Mouse (Mus musculus) limb, embryonic 12.5 days (tissue): Measurements from ENCODE around the gene Tmem100. TPM values are rescaled to one million over a fixed set of nuclear protein-coding genes. Genes with fewer than 3 reads are reported as not detected.

Experiments
- ATAC-seq: fragments of 200-750 bp; cut with Nextera tagmentation; 2 replicates; pipeline ENCODE4 v1.8.0; 2017; ENCODE audit warnings: low read depth, moderate TSS enrichment; ENCODE audit not compliant: insufficient number of reproducible peaks, insufficient read depth, low FRiP score, low TSS enrichment
- H3K27ac ChIP-seq: fragments of 300-500 bp; sonication (generic); 2 replicates; pipeline ENCODE4 v1.5.1; 2016; ENCODE audit warnings: mild to moderate bottlenecking, moderate library complexity
- H3K27me3 ChIP-seq: fragments of 300-500 bp; sonication (generic); 2 replicates; pipeline ENCODE4 v1.6.1; 2016; ENCODE audit warnings: mild to moderate bottlenecking, moderate library complexity
- H3K36me3 ChIP-seq: fragments of 300-500 bp; sonication (generic); 2 replicates; pipeline ENCODE4 v1.6.1; 2016; ENCODE audit warnings: mild to moderate bottlenecking, moderate library complexity
- H3K4me1 ChIP-seq: fragments of 300-500 bp; sonication (generic); replicated peaks from 2 replicates; pipeline ENCODE4 v1.6.1; 2016
- H3K4me2 ChIP-seq: fragments of 300-500 bp; sonication (generic); 2 replicates; pipeline ENCODE4 v1.6.1; 2016; ENCODE audit warnings: mild to moderate bottlenecking, moderate library complexity
- H3K4me3 ChIP-seq: fragments of 300-500 bp; sonication (generic); replicated peaks from 2 replicates; pipeline ENCODE4 v1.5.1; 2016; ENCODE audit warnings: mild to moderate bottlenecking
- H3K9ac ChIP-seq: fragments of 300-500 bp; sonication (generic); replicated peaks from 2 replicates; pipeline ENCODE4 v1.6.1; 2016; ENCODE audit warnings: mild to moderate bottlenecking, moderate library complexity
- H3K9me3 ChIP-seq: fragments of 300-500 bp; sonication (generic); 2 replicates; pipeline ENCODE4 v1.6.1; 2016; ENCODE audit warnings: mild to moderate bottlenecking, moderate library complexity
- WGBS: fragments of 180-500 bp; shearing (Covaris S2); methylation state at CpG from one replicate; pipeline ENCODE4 v1.1.7; 2016; 5-methylcytosine and 5-hydroxymethylcytosine counted together
- polyA plus RNA-seq: library from polyadenylated mRNA; unstranded; fragments of >200 nt; fragmentation: Nextera tagmentation; extraction: Ambion mirVana; gene quantifications from 2 replicates; pipeline ENCODE4 v1.2.1, GENCODE M21; 2016

Tmem100 gene
- polyA plus RNA-seq, 1 experiment from 2014 or later: 8.4 TPM

DNA sequence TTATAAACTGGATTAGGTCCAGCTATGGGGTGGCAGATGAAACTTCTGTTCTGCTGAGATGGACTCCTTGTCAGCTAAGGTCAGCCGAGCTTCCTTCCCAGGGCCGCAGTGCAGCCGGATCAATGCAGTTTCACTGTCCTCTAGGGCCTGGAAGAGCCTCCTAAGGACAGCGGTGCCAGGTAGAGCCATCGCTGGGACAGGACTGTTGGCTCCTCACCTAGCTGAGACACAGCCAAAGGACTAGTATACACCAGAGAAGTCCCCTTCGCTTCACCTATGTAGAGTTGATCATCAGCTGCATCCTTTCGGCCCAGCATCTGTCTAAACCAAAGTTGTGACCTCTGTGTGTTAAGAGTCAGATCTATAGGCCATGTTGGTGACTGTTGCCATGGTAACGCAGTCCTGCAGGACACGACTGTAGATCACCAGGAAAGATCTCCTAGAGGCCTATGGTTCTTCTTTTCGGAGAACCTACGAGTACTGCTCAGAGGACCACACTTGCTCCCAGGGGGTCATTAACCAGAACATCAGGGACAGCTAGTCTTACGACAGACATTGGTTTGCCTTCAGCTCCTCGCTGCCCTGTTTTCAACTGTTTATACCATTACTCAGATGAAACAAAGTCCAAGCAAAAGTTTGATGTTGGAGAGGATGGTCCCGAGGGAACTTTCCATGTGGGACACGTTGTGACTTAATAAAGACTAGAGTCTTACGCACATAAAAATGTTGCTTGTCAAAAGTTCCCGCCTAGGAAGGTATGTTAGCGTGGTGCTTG, 31.0 kb upstream of the Tmem100 start:
- Histone ChIP-seq H3K27me3 (no peaks in the 10 kb centered on the region), H3K9me3 (no peaks in the 10 kb centered on the region), H3K9ac (no peak overlapping the region), H3K4me1 (peaks cover 11% of the 10 kb centered on the region), H3K27ac (no peak overlapping the region), H3K4me3 (no peak overlapping the region), H3K4me2 (no peak overlapping the region), H3K36me3 (no peaks in the 10 kb centered on the region)
- ATAC-seq: no peak
- WGBS: 89% methylated on average over 18 of the region's 18 CpGs

DNA sequence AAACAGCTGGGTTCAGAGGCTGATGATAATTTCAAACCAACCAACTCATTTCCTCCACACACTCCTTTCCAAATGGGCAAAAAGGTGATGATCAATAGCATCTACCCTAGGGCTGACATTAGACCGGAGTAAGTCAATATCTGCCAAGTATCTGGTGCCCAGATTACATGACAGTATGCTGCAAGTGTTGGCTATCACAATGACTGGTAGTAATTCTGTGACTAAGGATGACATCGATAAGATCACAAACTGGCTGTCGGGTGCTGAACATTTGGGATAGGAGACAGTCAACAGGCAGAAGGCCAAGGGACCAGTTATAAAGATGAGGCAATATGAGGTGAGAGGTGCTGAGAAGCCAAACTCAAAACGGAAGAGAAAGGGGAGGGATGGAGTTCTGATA, 29.5 kb upstream of the Tmem100 start:
- ATAC-seq: no peak
- H3K27me3 ChIP-seq: no peaks in the 10 kb centered on the region
- no peaks in the 10 kb centered on the region for H3K9me3 ChIP-seq
- H3K4me3 ChIP-seq: no peak overlapping the region
- H3K27ac ChIP-seq: no peak overlapping the region
- H3K9ac ChIP-seq: no peak overlapping the region
- no peak overlapping the region for H3K4me2 ChIP-seq
- no peaks in the 10 kb centered on the region for H3K36me3 ChIP-seq
- peaks cover 11% of the 10 kb centered on the region for H3K4me1 ChIP-seq
- WGBS: 90% methylated on average over 4 of the region's 4 CpGs

DNA sequence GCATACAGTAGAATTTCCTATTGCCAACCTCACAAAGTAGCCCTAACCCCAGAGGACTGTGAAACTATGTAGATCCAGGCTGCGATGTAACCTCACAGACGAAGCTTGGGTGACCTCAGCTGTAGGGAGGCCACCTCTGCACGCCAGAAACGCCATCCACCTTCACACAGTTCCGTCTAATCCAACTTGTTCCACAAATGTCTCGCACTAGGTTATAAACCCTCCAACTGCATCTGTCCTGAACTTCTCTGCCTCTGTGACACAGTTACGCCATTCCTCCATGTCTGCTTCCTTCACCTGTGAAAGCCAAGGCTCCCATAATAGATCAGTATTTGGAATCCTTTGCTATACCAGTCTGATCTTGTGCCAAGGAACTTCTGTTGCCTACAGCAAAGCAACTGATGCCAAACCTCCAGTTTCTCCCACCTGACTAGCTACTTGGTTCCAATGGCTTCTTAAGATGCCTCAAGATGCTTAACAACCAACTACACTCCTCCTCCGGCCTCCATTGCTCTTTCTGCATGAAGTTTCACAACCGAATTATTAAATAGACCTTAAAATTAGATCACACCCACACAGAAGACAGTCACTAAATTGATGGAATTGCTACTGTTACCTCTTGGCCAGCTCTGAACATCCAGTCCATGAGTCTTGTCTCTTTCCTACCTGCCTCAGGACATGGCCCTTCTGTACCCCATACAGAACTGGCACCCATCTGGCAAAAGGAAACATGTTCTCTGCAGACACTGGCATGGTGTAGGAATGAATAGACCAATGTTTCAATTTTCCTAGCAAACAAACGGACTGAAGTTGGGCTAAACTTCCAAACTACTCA, 28.5 kb upstream of the Tmem100 start:
- Histone ChIP-seq H3K27me3 (no peaks in the 10 kb centered on the region), H3K27ac (no peak overlapping the region), H3K36me3 (no peaks in the 10 kb centered on the region), H3K4me3 (peak overlapping the region; percentile 52), H3K9me3 (no peaks in the 10 kb centered on the region), H3K4me1 (peaks cover 11% of the 10 kb centered on the region), H3K4me2 (peak overlapping the region; percentile 72), H3K9ac (no peak overlapping the region)
- WGBS: 87% methylated on average over 10 of the region's 10 CpGs
- no peak for ATAC-seq

DNA sequence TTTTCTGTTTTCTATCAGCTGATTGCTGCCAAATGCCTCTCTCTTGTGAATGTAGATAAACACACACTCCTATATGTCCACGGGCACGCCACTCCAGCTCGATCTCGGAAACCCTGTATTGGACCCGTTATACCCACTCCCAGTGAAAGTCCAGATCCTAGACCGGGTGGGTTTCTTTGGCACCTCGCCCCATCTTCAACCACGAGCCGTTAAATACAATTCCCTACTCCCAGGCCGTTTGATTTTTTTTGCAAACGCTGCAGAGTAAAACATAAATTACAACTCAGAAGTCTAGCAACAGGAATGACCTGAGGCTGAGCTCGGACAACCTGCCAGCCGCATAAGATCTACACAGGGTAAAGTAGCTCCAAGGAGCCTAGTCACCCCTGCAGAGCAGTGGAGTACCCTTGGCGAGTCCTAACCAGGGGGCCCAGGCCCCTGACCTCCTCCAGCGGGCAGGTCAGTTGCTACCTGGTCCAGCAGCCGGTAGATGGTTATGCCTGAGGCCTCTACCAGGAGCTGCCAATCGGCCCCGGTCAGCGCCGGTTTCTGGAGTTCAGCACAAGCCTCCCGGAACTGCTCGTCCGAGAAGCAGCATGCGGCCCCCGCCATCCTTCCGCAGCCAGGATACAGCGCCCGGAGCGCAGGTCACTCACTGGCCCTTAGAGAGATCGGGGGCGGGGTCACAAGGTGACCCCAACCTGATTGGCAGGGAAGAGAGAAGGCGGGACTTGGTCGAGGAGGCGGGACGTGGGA, 27.7 kb upstream of the Tmem100 start, which contains the start of gene Pctp:
TSS of gene Pctp (minus strand) at position 664 of the 756 bp plus-strand sequence.
- Histone ChIP-seq H3K4me2 (peak within 1 kb of the TSS; percentile 72), H3K27me3 (no peaks in the 10 kb centered on the region), H3K4me3 (peak within 1 kb of the TSS; percentile 52), H3K36me3 (no peaks in the 10 kb centered on the region), H3K27ac (peak within 1 kb of the TSS; percentile 51; the same call in 1 of the 2 replicates), H3K4me1 (peaks cover 11% of the 10 kb centered on the region), H3K9me3 (no peaks in the 10 kb centered on the region), H3K9ac (peak within 1 kb of the TSS; percentile 67)
- WGBS: 12% methylated on average over 35 of the region's 35 CpGs
- ATAC-seq: peak; percentile 92

DNA sequence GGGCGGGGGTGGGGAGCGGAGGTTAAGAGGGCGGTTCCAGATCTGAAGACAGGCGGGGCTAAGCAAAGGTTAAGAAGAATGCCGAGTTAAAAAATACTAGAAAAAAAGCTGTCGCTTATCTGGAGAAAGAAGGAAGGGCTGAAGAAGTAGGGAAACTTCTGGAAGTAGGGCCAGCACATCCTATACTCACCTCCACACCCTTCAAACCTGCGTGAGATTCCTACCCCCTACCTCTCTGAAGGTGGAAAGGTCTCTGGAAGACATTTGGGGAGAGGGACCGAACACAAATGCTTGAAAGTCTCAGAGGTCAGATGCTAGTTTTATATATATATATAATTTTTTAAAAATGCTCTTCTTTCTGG, 27.2 kb upstream of the Tmem100 start:
- Histone ChIP-seq H3K4me2 (peak overlapping the region; percentile 72), H3K4me1 (peaks cover 11% of the 10 kb centered on the region), H3K27me3 (no peaks in the 10 kb centered on the region), H3K4me3 (peak overlapping the region; percentile 52), H3K36me3 (no peaks in the 10 kb centered on the region), H3K27ac (no peak overlapping the region), H3K9ac (peak overlapping the region; percentile 67; the same call in 1 of the 2 replicates), H3K9me3 (no peaks in the 10 kb centered on the region)
- WGBS: 15% methylated on average over 8 of the region's 8 CpGs
- no peak for ATAC-seq

DNA sequence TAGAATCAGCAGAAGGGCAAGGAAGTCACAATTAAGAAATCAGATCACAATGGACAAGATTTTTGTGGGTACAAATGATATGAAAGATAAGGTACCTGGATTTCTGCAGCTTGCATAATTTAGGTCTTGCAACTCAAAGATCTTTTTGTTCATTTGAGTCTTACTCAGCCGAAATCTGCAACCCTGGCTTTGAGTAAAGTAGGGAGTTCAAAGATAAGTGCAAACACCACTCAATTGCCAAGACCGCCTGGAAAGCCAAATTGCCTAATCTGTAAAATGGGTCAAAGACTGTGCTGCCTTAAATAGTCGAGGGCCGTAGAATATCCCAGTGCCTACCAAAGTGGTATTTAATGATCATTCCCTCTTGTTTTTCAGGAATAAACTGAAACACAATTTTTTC, 26.8 kb upstream of the Tmem100 start:
- Histone ChIP-seq H3K36me3 (no peaks in the 10 kb centered on the region), H3K4me3 (no peak overlapping the region), H3K4me2 (no peak overlapping the region; the same call in 1 of the 2 replicates)

DNA sequence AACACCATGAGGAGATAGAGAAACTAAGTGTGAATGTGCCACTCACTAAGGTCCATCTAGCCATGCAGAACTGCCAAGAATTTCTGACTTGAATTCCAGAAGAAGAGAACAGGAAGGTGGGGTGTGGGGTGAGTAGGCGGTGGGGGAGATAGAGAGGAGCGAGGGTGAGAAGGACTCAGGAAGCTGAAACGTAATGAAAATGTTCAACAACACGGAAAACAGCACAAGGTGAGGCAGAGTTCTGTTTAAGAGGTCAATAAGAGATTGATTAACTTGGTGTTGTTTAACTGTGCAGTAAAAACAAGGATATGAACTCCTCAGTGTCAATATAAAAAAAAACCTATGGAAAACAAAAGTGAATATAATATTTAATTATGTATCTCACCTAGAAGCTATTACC, 24.0 kb upstream of the Tmem100 start:
- Histone ChIP-seq H3K36me3 (no peaks in the 10 kb centered on the region), H3K27ac (no peak overlapping the region), H3K9me3 (no peaks in the 10 kb centered on the region), H3K4me2 (no peak overlapping the region), H3K4me1 (peaks cover 11% of the 10 kb centered on the region), H3K27me3 (no peaks in the 10 kb centered on the region), H3K4me3 (no peak overlapping the region), H3K9ac (no peak overlapping the region)
- 32% methylated on average over 4 of the region's 4 CpGs for WGBS
- no peak for ATAC-seq

More for the DNA sequence above, 26.8 kb upstream of the Tmem100 start:
- Histone ChIP-seq H3K4me1 (peaks cover 11% of the 10 kb centered on the region), H3K9me3 (no peaks in the 10 kb centered on the region), H3K27ac (no peak overlapping the region), H3K9ac (no peak overlapping the region), H3K27me3 (no peaks in the 10 kb centered on the region)
- 88% methylated on average over 4 of the region's 4 CpGs for WGBS
- no peak for ATAC-seq

DNA sequence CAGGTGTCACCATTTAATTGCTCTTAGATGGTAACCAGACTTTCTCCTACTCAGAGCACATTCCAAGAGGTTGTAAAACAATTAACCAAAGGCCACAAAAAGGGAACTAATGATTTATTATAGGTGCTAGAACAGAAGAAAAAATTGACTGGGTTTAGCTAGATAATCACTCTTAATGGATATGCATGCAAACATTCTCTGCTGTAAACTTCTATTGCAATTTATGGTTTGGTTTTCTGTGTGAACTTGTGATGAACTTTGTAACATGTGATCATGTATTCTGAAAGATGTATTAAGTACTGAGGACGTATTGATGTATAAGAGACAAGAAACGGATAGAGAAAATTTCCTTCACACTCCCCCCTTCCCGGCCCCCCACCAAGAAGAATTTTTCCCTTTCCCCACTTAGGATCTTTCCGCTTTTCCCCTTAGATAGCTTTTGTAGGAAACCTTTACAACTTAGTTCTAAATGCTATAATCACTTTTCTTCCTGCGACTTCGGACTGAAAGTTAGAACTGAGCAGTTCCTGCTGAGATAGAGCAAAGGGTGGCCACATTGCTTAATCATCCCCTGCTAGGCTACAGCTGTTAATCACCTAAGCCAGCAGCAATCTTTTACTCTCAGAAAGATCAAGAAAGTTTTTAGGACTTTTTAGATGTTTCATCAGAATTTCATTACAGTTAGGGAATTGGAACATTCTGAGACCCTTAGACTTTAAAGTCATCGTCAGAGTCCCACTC, 22.2 kb upstream of the Tmem100 start:
- no peak overlapping the region for H3K4me3 ChIP-seq
- WGBS: 7% methylated on average over 7 of the region's 7 CpGs

DNA sequence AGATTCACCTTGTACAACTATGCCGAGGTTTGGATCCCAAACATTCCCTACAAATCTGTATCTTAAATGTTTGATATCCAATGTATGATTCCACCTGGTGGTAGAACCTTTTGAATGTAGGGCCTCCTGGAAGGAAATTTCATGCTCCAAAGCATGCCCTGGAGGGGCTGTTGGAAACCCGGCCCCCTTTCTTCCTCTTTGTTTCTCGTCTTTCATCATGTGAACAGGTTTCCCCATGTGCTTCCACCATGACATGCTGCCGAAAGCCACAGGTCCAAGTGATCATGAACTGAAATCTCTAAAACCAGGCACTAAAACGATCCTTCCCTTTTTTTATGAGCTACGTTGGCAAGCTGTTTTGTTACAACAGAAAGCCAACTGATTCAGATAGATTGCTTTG, 16.5 kb upstream of the Tmem100 start:
- Histone ChIP-seq H3K27ac (no peak overlapping the region), H3K27me3 (no peaks in the 10 kb centered on the region), H3K4me3 (no peak overlapping the region), H3K4me2 (no peak overlapping the region), H3K4me1 (no peaks in the 10 kb centered on the region; the same call in 1 of the 2 replicates), H3K9me3 (no peaks in the 10 kb centered on the region), H3K36me3 (no peaks in the 10 kb centered on the region), H3K9ac (no peak overlapping the region)
- WGBS: 84% methylated on average over 6 of the region's 6 CpGs
- ATAC-seq: no peak

More for the DNA sequence above, 22.2 kb upstream of the Tmem100 start:
- ATAC-seq: no peak
- no peak overlapping the region for H3K27ac ChIP-seq
- no peaks in the 10 kb centered on the region for H3K9me3 ChIP-seq
- H3K36me3 ChIP-seq: no peaks in the 10 kb centered on the region
- no peaks in the 10 kb centered on the region for H3K4me1 ChIP-seq
- no peak overlapping the region for H3K9ac ChIP-seq
- no peak overlapping the region for H3K4me2 ChIP-seq
- no peaks in the 10 kb centered on the region for H3K27me3 ChIP-seq

DNA sequence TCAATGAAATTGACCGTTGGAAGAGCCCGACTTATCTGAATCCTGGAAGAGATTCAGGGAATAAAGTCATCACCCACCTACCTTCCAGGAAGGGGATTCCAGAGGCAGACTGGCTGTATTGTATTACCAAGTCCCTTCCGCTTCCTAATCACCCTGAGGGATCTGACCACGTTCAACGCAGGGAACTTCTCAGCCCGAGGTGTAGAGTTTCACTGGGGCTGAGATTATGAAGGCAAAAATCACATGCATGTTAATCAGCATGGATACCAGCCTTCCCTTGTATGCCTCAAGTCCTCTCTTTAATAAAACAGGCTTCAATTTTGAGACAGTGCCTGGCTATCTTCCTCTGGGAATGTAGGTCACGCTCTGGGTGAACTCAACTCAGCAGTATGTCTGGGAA, 14.9 kb upstream of the Tmem100 start:
- H3K27ac ChIP-seq: no peak overlapping the region
- H3K4me3 ChIP-seq: no peak overlapping the region
- ATAC-seq: no peak
- H3K9me3 ChIP-seq: no peaks in the 10 kb centered on the region
- H3K36me3 ChIP-seq: no peaks in the 10 kb centered on the region
- no peak overlapping the region for H3K9ac ChIP-seq
- H3K27me3 ChIP-seq: no peaks in the 10 kb centered on the region
- no peak overlapping the region for H3K4me2 ChIP-seq
- WGBS: 35% methylated on average over 7 of the region's 7 CpGs
- no peaks in the 10 kb centered on the region; the same call in 1 of the 2 replicates for H3K4me1 ChIP-seq
